Mouse (Mus musculus): ENCODE data around the gene Med29.
A peak's percentile ranks its signal among the peaks of the same experiment; 100 is the strongest.

DNA sequence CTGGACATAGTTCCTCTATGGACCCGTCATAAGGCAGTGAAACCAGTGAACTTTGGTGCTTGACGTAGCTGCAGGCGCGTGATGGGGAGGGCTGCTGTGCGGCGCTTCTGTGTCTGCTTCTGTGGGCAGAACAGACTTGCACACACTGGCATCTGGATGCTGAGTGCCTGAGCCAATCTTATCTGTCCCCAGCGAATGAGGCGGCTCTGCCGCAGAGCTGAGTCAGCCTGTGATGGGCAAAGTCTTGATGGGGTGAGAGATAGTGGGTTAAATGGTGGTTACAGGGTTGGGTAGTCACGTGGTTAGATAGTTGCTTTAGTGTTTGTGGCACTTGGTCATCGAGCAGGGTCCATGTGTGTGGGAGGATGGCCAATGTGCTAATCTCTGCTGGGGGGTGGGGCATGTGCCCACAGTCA lies 9.5 kb downstream of the Med29 start:
- TF ChIP-seq CTCF (IDR thresholded peaks at IDR 0.05 in 2 of 3, conservative IDR thresholded peaks at IDR 0.05 in 1 of 3; ENCODE audit: control insufficient read depth in 1 of 3, insufficient read depth in 1 of 3, low read depth in 2 of 3, low read length in 3 of 3, poor library complexity in 1 of 3, severe bottlenecking in 1 of 3) (no peak), USF1 (IDR thresholded peaks at IDR 0.05; ENCODE audit: low read depth, low read length) (peak; percentile 89), MEF2A (IDR thresholded peaks at IDR 0.05; ENCODE audit: extremely low read depth, insufficient replicate concordance, low read depth, low read length, poor library complexity, severe bottlenecking) (peak; percentile 29; the same call in 1 of the 2 replicates), POLR2A (IDR thresholded peaks at IDR 0.05; ENCODE audit: control insufficient read depth in 1 of 2, insufficient read depth in 1 of 2, low read depth in 1 of 2, low read length in 2 of 2, poor library complexity in 1 of 2) (no peak; a peak in 1 of 4 replicates)
